Mouse (Mus musculus): ENCODE measurements around the gene Cd151.

GRCm38 (mm10) chr7:141518926-141519325 lies 51.7 kb downstream of the Cd151 start:
- no peak for TF ChIP-seq CTCF (IDR thresholded peaks at IDR 0.05; ENCODE audit: insufficient read depth, low read depth, low read length)
- no peak for TF ChIP-seq POLR2A (IDR thresholded peaks at IDR 0.05; ENCODE audit: insufficient read depth, low read depth, low read length)

Measured in olfactory bulb, adult 2 months (tissue).